Mouse (Mus musculus): ENCODE measurements around the gene Hoxb9. TPM values are rescaled to one million over a fixed set of nuclear protein-coding genes. Genes with fewer than 3 reads are reported as not detected.

The Hoxb9 gene
- polyA plus RNA-seq, 1 experiment, result 27.8 TPM

GRCm38 (mm10) chr11:96252541-96253120 lies 18.6 kb upstream of the Hoxb9 start:
- no peak for DNase-seq
- peak overlapping the region; percentile 85 for H3K4me3 ChIP-seq (ENCODE audit: insufficient read depth, low read depth, low read length)
- 23% methylated on average over 12 of the region's 12 CpGs for WGBS

GRCm38 (mm10) chr11:96254221-96254620 lies 17.0 kb upstream of the Hoxb9 start:
- WGBS, result 6% methylated on average over 11 of the region's 11 CpGs
- TF ChIP-seq POLR2A (IDR thresholded peaks at IDR 0.05; ENCODE audit: low read depth, low read length) (no peak), CTCF (conservative IDR thresholded peaks at IDR 0.05; ENCODE audit: insufficient read depth, insufficient read length, low read depth, low read length) (no peak)
- Histone ChIP-seq H3K4me3 (ENCODE audit: insufficient read depth, low read depth, low read length) (peak overlapping the region; percentile 38), H3K27ac (ENCODE audit: insufficient read depth, low read depth, low read length) (peak overlapping the region; percentile 71), H3K4me1 (ENCODE audit: control insufficient read depth, insufficient read depth, low read length) (peaks cover 37% of the 10 kb centered on the region), H3K36me3 (ENCODE audit: control insufficient read depth, insufficient read depth, low read length) (no peaks in the 10 kb centered on the region), H3K27me3 (replicated peaks; ENCODE audit: control insufficient read depth, insufficient read depth, low read length) (no peaks in the 10 kb centered on the region)
- DNase-seq, result peak; percentile 93

More at GRCm38 (mm10) chr11:96252541-96253120, 18.6 kb upstream of the Hoxb9 start:
- peak overlapping the region; percentile 69 for H3K27ac ChIP-seq (ENCODE audit: insufficient read depth, low read depth, low read length)
- H3K36me3 ChIP-seq (ENCODE audit: control insufficient read depth, insufficient read depth, low read length), result no peaks in the 10 kb centered on the region
- peaks cover 25% of the 10 kb centered on the region for H3K4me1 ChIP-seq (ENCODE audit: control insufficient read depth, insufficient read depth, low read length)
- TF ChIP-seq CTCF (conservative IDR thresholded peaks at IDR 0.05; ENCODE audit: insufficient read depth, insufficient read length, low read depth, low read length), result no peak
- TF ChIP-seq POLR2A (IDR thresholded peaks at IDR 0.05; ENCODE audit: low read depth, low read length), result no peak
- no peaks in the 10 kb centered on the region for H3K27me3 ChIP-seq (replicated peaks; ENCODE audit: control insufficient read depth, insufficient read depth, low read length)

GRCm38 (mm10) chr11:96255111-96255995 lies 15.9 kb upstream of the Hoxb9 start:
- DNase-seq, result no peak
- H3K27ac ChIP-seq (ENCODE audit: insufficient read depth, low read depth, low read length), result peak overlapping the region; percentile 53
- no peaks in the 10 kb centered on the region for H3K36me3 ChIP-seq (ENCODE audit: control insufficient read depth, insufficient read depth, low read length)
- H3K4me1 ChIP-seq (ENCODE audit: control insufficient read depth, insufficient read depth, low read length), result peaks cover 37% of the 10 kb centered on the region
- WGBS, result 14% methylated on average over 39 of the region's 39 CpGs
- no peaks in the 10 kb centered on the region for H3K27me3 ChIP-seq (replicated peaks; ENCODE audit: control insufficient read depth, insufficient read depth, low read length)
- peak overlapping the region; percentile 47 for H3K4me3 ChIP-seq (ENCODE audit: insufficient read depth, low read depth, low read length)
- TF ChIP-seq CTCF (conservative IDR thresholded peaks at IDR 0.05; ENCODE audit: insufficient read depth, insufficient read length, low read depth, low read length), result no peak
- TF ChIP-seq POLR2A (IDR thresholded peaks at IDR 0.05; ENCODE audit: low read depth, low read length), result no peak

GRCm38 (mm10) chr11:96255996-96256445 lies 15.2 kb upstream of the Hoxb9 start:
- H3K4me3 ChIP-seq (ENCODE audit: insufficient read depth, low read depth, low read length), result no peak overlapping the region
- peaks cover 35% of the 10 kb centered on the region for H3K4me1 ChIP-seq (ENCODE audit: control insufficient read depth, insufficient read depth, low read length)
- DNase-seq, result peak; percentile 42
- 36% methylated on average over 14 of the region's 14 CpGs for WGBS
- H3K27ac ChIP-seq (ENCODE audit: insufficient read depth, low read depth, low read length), result peak overlapping the region; percentile 53; the same call in 1 of the 2 replicates
- TF ChIP-seq POLR2A (IDR thresholded peaks at IDR 0.05; ENCODE audit: low read depth, low read length), result no peak
- no peaks in the 10 kb centered on the region for H3K27me3 ChIP-seq (replicated peaks; ENCODE audit: control insufficient read depth, insufficient read depth, low read length)
- H3K36me3 ChIP-seq (ENCODE audit: control insufficient read depth, insufficient read depth, low read length), result no peaks in the 10 kb centered on the region

GRCm38 (mm10) chr11:96257141-96257540 lies 14.1 kb upstream of the Hoxb9 start:
- H3K36me3 ChIP-seq (ENCODE audit: control insufficient read depth, insufficient read depth, low read length), result no peaks in the 10 kb centered on the region
- no peaks in the 10 kb centered on the region for H3K27me3 ChIP-seq (replicated peaks; ENCODE audit: control insufficient read depth, insufficient read depth, low read length)
- DNase-seq, result no peak
- H3K4me3 ChIP-seq (ENCODE audit: insufficient read depth, low read depth, low read length), result no peak overlapping the region
- TF ChIP-seq CTCF (conservative IDR thresholded peaks at IDR 0.05; ENCODE audit: insufficient read depth, insufficient read length, low read depth, low read length), result no peak
- TF ChIP-seq POLR2A (IDR thresholded peaks at IDR 0.05; ENCODE audit: low read depth, low read length), result no peak
- H3K4me1 ChIP-seq (ENCODE audit: control insufficient read depth, insufficient read depth, low read length), result peaks cover 44% of the 10 kb centered on the region
- 37% methylated on average over 2 of the region's 2 CpGs for WGBS
- H3K27ac ChIP-seq (ENCODE audit: insufficient read depth, low read depth, low read length), result peak overlapping the region; percentile 64; the same call in 1 of the 2 replicates

GRCm38 (mm10) chr11:96259038-96259437 lies 12.2 kb upstream of the Hoxb9 start:
- 0 out of 2 replicates have a peak overlapping the region, but pooled peaks have one; percentile 3 for H3K27ac ChIP-seq (ENCODE audit: insufficient read depth, low read depth, low read length)
- WGBS, result 17% methylated on average over 2 of the region's 2 CpGs
- no peak for TF ChIP-seq POLR2A (IDR thresholded peaks at IDR 0.05; ENCODE audit: low read depth, low read length)
- TF ChIP-seq CTCF (conservative IDR thresholded peaks at IDR 0.05; ENCODE audit: insufficient read depth, insufficient read length, low read depth, low read length), result no peak
- H3K4me1 ChIP-seq (ENCODE audit: control insufficient read depth, insufficient read depth, low read length), result peaks cover 41% of the 10 kb centered on the region
- H3K27me3 ChIP-seq (replicated peaks; ENCODE audit: control insufficient read depth, insufficient read depth, low read length), result no peaks in the 10 kb centered on the region
- no peak overlapping the region for H3K4me3 ChIP-seq (ENCODE audit: insufficient read depth, low read depth, low read length)
- no peaks in the 10 kb centered on the region for H3K36me3 ChIP-seq (ENCODE audit: control insufficient read depth, insufficient read depth, low read length)
- DNase-seq, result peak; percentile 90

- WGBS, result 11% methylated on average over 1 of the region's 1 CpGs
- H3K27me3 ChIP-seq (replicated peaks; ENCODE audit: control insufficient read depth, insufficient read depth, low read length), result no peaks in the 10 kb centered on the region
Measured at GRCm38 (mm10) chr11:96259511-96259910, 11.7 kb upstream of the Hoxb9 start.

More at GRCm38 (mm10) chr11:96259511-96259910, 11.7 kb upstream of the Hoxb9 start:
- peak overlapping the region; percentile 36 for H3K27ac ChIP-seq (ENCODE audit: insufficient read depth, low read depth, low read length)
- H3K4me3 ChIP-seq (ENCODE audit: insufficient read depth, low read depth, low read length), result no peak overlapping the region
- peaks cover 41% of the 10 kb centered on the region for H3K4me1 ChIP-seq (ENCODE audit: control insufficient read depth, insufficient read depth, low read length)
- no peak for TF ChIP-seq POLR2A (IDR thresholded peaks at IDR 0.05; ENCODE audit: low read depth, low read length)
- TF ChIP-seq CTCF (conservative IDR thresholded peaks at IDR 0.05; ENCODE audit: insufficient read depth, insufficient read length, low read depth, low read length), result no peak
- no peaks in the 10 kb centered on the region for H3K36me3 ChIP-seq (ENCODE audit: control insufficient read depth, insufficient read depth, low read length)
- no peak for DNase-seq
